16 mouse cellular contexts compared by ENCODE assay signal in genomic region chr15:78840751-78841150, GRCm38 (mm10). TPM values are rescaled to one million over a fixed set of nuclear protein-coding genes. Genes with fewer than 3 reads are reported as not detected.
DNase-seq lines count a peak whose midpoint lies in the region; ATAC-seq and TF ChIP-seq lines count a peak whose summit lies in the region.
"Had no signal": no experiment of that assay in that cellular context is flagged by ENCODE, and none has a peak within 500 bp of the region (broad histone marks: within the 10 kb centered on the region; RNA-seq: fewer than 3 reads in every experiment).

No protein-coding gene starts in this region.

- no peak overlapping the region for H3K4me3 ChIP-seq in kidney, postnatal 0 days (replicated peaks; ENCODE audit: low read depth, low read length)
- H3K4me3 ChIP-seq in embryonic facial prominence, embryonic 11.5 days (ENCODE audit: low read depth, low read length) = no peak overlapping the region
- no peak overlapping the region for H3K4me3 ChIP-seq in limb, embryonic 13.5 days
- H3K4me3 ChIP-seq: hindbrain, embryonic 13.5 days had no signal

- WGBS in kidney, postnatal 0 days = 64% methylated on average over 11 of the region's 11 CpGs
- 37% methylated on average over 11 of the region's 11 CpGs for WGBS in embryonic facial prominence, embryonic 11.5 days
- 15% methylated on average over 11 of the region's 11 CpGs for WGBS in limb, embryonic 13.5 days

- peak; percentile 94 for DNase-seq in heart, adult 11 months
- no peak for DNase-seq in heart, adult 9 months (ENCODE audit: low spot score in 2 of 2)
- DNase-seq in kidney, postnatal 0 days (ENCODE audit: low spot score) = no peak
- DNase-seq in kidney, postnatal 36 days = no peak
- no peak for DNase-seq in embryonic facial prominence, embryonic 11.5 days (ENCODE audit: low spot score)
- no peak for DNase-seq in frontal cortex, adult 2 months (ENCODE audit: extremely low spot score in 1 of 2, low spot score in 1 of 2)
- DNase-seq: B cell, adult 2 months; cerebellum, postnatal 36 days; layer of hippocampus, adult 9-11 months; thymus, postnatal 4 days had no signal

- TF ChIP-seq CTCF in kidney, postnatal 0 days (IDR thresholded peaks at IDR 0.05; ENCODE audit: low read depth) = no peak

- peak overlapping the region; percentile 25; the same call in 1 of the 2 replicates for H3K27ac ChIP-seq in kidney, postnatal 0 days
- H3K27ac ChIP-seq in embryonic facial prominence, embryonic 11.5 days (replicated peaks; ENCODE audit: low read depth, low read length) = peak overlapping the region; percentile 68
- H3K27ac ChIP-seq in limb, embryonic 13.5 days = no peak overlapping the region; the same call in 1 of the 2 replicates

- H3K27me3 ChIP-seq in kidney, postnatal 0 days (ENCODE audit: insufficient read depth, low read length) = no peaks in the 10 kb centered on the region
- no peaks in the 10 kb centered on the region for H3K27me3 ChIP-seq in embryonic facial prominence, embryonic 11.5 days (ENCODE audit: control insufficient read depth, insufficient read depth, low read length)
- H3K27me3 ChIP-seq in limb, embryonic 13.5 days = peaks cover 38% of the 10 kb centered on the region

- H3K9me3 ChIP-seq in kidney, postnatal 0 days (replicated peaks; ENCODE audit: low read length) = no peaks in the 10 kb centered on the region
- H3K9me3 ChIP-seq in embryonic facial prominence, embryonic 11.5 days (replicated peaks; ENCODE audit: control insufficient read depth, low read length) = no peaks in the 10 kb centered on the region
- H3K9me3 ChIP-seq in limb, embryonic 13.5 days = no peaks in the 10 kb centered on the region
- H3K9me3 ChIP-seq: hindbrain, embryonic 13.5 days had no signal

- H3K9ac ChIP-seq in kidney, postnatal 0 days (ENCODE audit: low read depth, low read length) = no peak overlapping the region
- no peak overlapping the region for H3K9ac ChIP-seq in embryonic facial prominence, embryonic 11.5 days (replicated peaks; ENCODE audit: low read length)
- 0 out of 2 replicates have a peak overlapping the region, but pooled peaks have one; percentile 9 for H3K9ac ChIP-seq in limb, embryonic 13.5 days

- ATAC-seq in kidney, postnatal 0 days (replicated peaks; ENCODE audit: low FRiP score, low read depth) = no peak
- no peak for ATAC-seq in embryonic facial prominence, embryonic 11.5 days (replicated peaks; ENCODE audit: insufficient number of reproducible peaks, low FRiP score, low TSS enrichment, low read depth)
- ATAC-seq in limb, embryonic 13.5 days (ENCODE audit: low FRiP score, low read depth) = no peak
- no peak for ATAC-seq in megakaryocyte-erythroid progenitor cell, adult 5-6 weeks (replicated peaks; ENCODE audit: low FRiP score, low TSS enrichment, poor library complexity, severe bottlenecking)
- ATAC-seq: activated CD4-positive, CD25-positive, alpha-beta regulatory T cell, adult 4 months had no signal

- no peaks in the 10 kb centered on the region for H3K36me3 ChIP-seq in kidney, postnatal 0 days (ENCODE audit: insufficient read depth, low read length)
- no peaks in the 10 kb centered on the region for H3K36me3 ChIP-seq in embryonic facial prominence, embryonic 11.5 days (replicated peaks; ENCODE audit: control insufficient read depth, insufficient read depth, low read depth, low read length)
- H3K36me3 ChIP-seq in limb, embryonic 13.5 days = no peaks in the 10 kb centered on the region
- H3K36me3 ChIP-seq: hindbrain, embryonic 13.5 days had no signal

- no peak overlapping the region for H3K4me2 ChIP-seq in kidney, postnatal 0 days (ENCODE audit: low read length)
- H3K4me2 ChIP-seq in embryonic facial prominence, embryonic 11.5 days (ENCODE audit: low read depth, low read length) = no peak overlapping the region
- no peak overlapping the region for H3K4me2 ChIP-seq in limb, embryonic 13.5 days (replicated peaks)
- H3K4me2 ChIP-seq: hindbrain, embryonic 13.5 days had no signal

- H3K4me1 ChIP-seq in kidney, postnatal 0 days (replicated peaks; ENCODE audit: insufficient read depth, low read length) = peaks cover 35% of the 10 kb centered on the region
- peaks cover 10% of the 10 kb centered on the region for H3K4me1 ChIP-seq in embryonic facial prominence, embryonic 11.5 days (ENCODE audit: control insufficient read depth, insufficient read depth, low read length)
- H3K4me1 ChIP-seq in limb, embryonic 13.5 days = peaks cover 70% of the 10 kb centered on the region

RNA-seq across cellular contexts. Expression of gene Cdc42ep1, which starts 1.7 kb away (rescaled TPM):
- 51.4 and 57.1 TPM in 2 replicates for polyA plus RNA-seq in kidney, postnatal 0 days (2015; fragmentation: Nextera tagmentation; extraction: Ambion mirVana)
- 10.9 and 11.3 TPM in 2 replicates for polyA plus RNA-seq in embryonic facial prominence, embryonic 11.5 days (2014; fragmentation: Nextera tagmentation; extraction: Ambion mirVana)
- polyA plus RNA-seq in limb, embryonic 13.5 days (2015; fragmentation: Nextera tagmentation; extraction: Ambion mirVana) = 17.9 and 19.1 TPM in 2 replicates
- 0.77 TPM in 1 of 2 replicates, not detected in the other for total RNA-seq in megakaryocyte-erythroid progenitor cell, adult 5-6 weeks (2014; fragmentation: Nextera tagmentation)
- not detected in 2 replicates for total RNA-seq in megakaryocyte-erythroid progenitor cell, adult 5-6 weeks (2017)
- 18.5 and 20.1 TPM in 2 replicates for polyA plus RNA-seq in frontal cortex, adult 2 months (2012; rRNA removed)
- polyA plus RNA-seq: activated CD4-positive, CD25-positive, alpha-beta regulatory T cell, adult 4 months had no signal

RNA-seq across cellular contexts. Expression of gene Lgals2, which starts 14.6 kb away (rescaled TPM):
- polyA plus RNA-seq in kidney, postnatal 0 days (2015; fragmentation: Nextera tagmentation; extraction: Ambion mirVana) = 0.91 and 1.2 TPM in 2 replicates
- not detected in 2 replicates for polyA plus RNA-seq in embryonic facial prominence, embryonic 11.5 days (2014; fragmentation: Nextera tagmentation; extraction: Ambion mirVana)
- polyA plus RNA-seq in limb, embryonic 13.5 days (2015; fragmentation: Nextera tagmentation; extraction: Ambion mirVana) = 0.47 and 0.53 TPM in 2 replicates
- total RNA-seq in megakaryocyte-erythroid progenitor cell, adult 5-6 weeks (2014; fragmentation: Nextera tagmentation) = not detected in 2 replicates
- not detected in 2 replicates for total RNA-seq in megakaryocyte-erythroid progenitor cell, adult 5-6 weeks (2017)
- 0.74 and 2.0 TPM in 2 replicates for polyA plus RNA-seq in frontal cortex, adult 2 months (2012; rRNA removed)
- total RNA-seq: gastrocnemius, adult 8-10 months; MEL had no signal
- polyA plus RNA-seq: activated CD4-positive, CD25-positive, alpha-beta regulatory T cell, adult 4 months; hindbrain, embryonic 13.5 days had no signal

RNA-seq across cellular contexts. Expression of gene Gga1, which starts 36.2 kb away (rescaled TPM):
- 41.5 and 42.8 TPM in 2 replicates for polyA plus RNA-seq in kidney, postnatal 0 days (2015; fragmentation: Nextera tagmentation; extraction: Ambion mirVana)
- 21.1 and 22.6 TPM in 2 replicates for polyA plus RNA-seq in embryonic facial prominence, embryonic 11.5 days (2014; fragmentation: Nextera tagmentation; extraction: Ambion mirVana)
- 42.0 and 46.5 TPM in 2 replicates for polyA plus RNA-seq in limb, embryonic 13.5 days (2015; fragmentation: Nextera tagmentation; extraction: Ambion mirVana)
- 30.0 and 47.6 TPM in 2 replicates for total RNA-seq in megakaryocyte-erythroid progenitor cell, adult 5-6 weeks (2014; fragmentation: Nextera tagmentation)
- 7.8 and 10.9 TPM in 2 replicates for total RNA-seq in megakaryocyte-erythroid progenitor cell, adult 5-6 weeks (2017)
- 69.5 and 70.8 TPM in 2 replicates for polyA plus RNA-seq in frontal cortex, adult 2 months (2012; rRNA removed)

RNA-seq across cellular contexts. Expression of gene Card10, which starts 37.9 kb away (rescaled TPM):
- polyA plus RNA-seq in kidney, postnatal 0 days (2015; fragmentation: Nextera tagmentation; extraction: Ambion mirVana) = 8.2 and 9.2 TPM in 2 replicates
- 1.8 and 2.6 TPM in 2 replicates for polyA plus RNA-seq in embryonic facial prominence, embryonic 11.5 days (2014; fragmentation: Nextera tagmentation; extraction: Ambion mirVana)
- polyA plus RNA-seq in limb, embryonic 13.5 days (2015; fragmentation: Nextera tagmentation; extraction: Ambion mirVana) = 3.0 TPM in 2 replicates
- total RNA-seq in megakaryocyte-erythroid progenitor cell, adult 5-6 weeks (2014; fragmentation: Nextera tagmentation) = 0.42 TPM in 1 of 2 replicates, not detected in the other
- not detected in 2 replicates for total RNA-seq in megakaryocyte-erythroid progenitor cell, adult 5-6 weeks (2017)
- polyA plus RNA-seq in frontal cortex, adult 2 months (2012; rRNA removed) = 11.2 and 12.0 TPM in 2 replicates
- total RNA-seq: MEL had no signal
- polyA plus RNA-seq: activated CD4-positive, CD25-positive, alpha-beta regulatory T cell, adult 4 months had no signal

RNA-seq across cellular contexts. Expression of gene Gm49510, which starts 58.7 kb away (rescaled TPM):
- polyA plus RNA-seq in kidney, postnatal 0 days (2015; fragmentation: Nextera tagmentation; extraction: Ambion mirVana) = 0.30 TPM in 1 of 2 replicates, not detected in the other
- 0.17 and 0.58 TPM in 2 replicates for polyA plus RNA-seq in embryonic facial prominence, embryonic 11.5 days (2014; fragmentation: Nextera tagmentation; extraction: Ambion mirVana)
- polyA plus RNA-seq in limb, embryonic 13.5 days (2015; fragmentation: Nextera tagmentation; extraction: Ambion mirVana) = 0.34 and 0.71 TPM in 2 replicates
- not detected in 2 replicates for total RNA-seq in megakaryocyte-erythroid progenitor cell, adult 5-6 weeks (2014; fragmentation: Nextera tagmentation)
- 2.6 TPM in 1 of 2 replicates, not detected in the other for total RNA-seq in megakaryocyte-erythroid progenitor cell, adult 5-6 weeks (2017)
- 0.24 TPM in 1 of 2 replicates, not detected in the other for polyA plus RNA-seq in frontal cortex, adult 2 months (2012; rRNA removed)
- total RNA-seq: gastrocnemius, adult 8-10 months had no signal
- polyA plus RNA-seq: activated CD4-positive, CD25-positive, alpha-beta regulatory T cell, adult 4 months; hindbrain, embryonic 13.5 days had no signal
